Mouse (Mus musculus): Measurements from ENCODE around the gene Six6. TPM values are rescaled to one million over a fixed set of nuclear protein-coding genes. Genes with fewer than 3 reads are reported as not detected.

The Six6 gene
- polyA plus RNA-seq, 1 experiment = not detected

DNA sequence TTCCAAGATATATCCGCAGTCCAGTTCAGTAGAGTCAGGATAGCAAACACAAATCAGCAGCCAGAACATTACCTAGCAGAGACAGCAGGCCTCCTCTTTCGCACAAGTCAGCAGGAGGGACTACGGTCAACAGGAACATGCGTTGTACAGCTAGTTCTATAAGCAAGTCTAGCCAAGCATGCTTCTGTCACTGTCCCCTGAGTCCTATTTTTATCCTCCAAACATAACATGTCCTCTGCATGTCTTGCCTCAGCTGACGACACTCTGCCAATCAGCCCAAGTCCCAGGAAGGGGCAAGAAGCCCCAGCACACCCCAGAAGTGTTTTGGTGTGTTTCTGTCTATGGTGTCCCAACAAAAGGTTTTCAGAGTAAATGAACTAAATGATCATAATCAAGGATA is 14.2 kb downstream of the Six6 start:
- no peaks in the 10 kb centered on the region for H3K36me3 ChIP-seq (ENCODE audit: control insufficient read depth, insufficient read depth)
- H3K79me2 ChIP-seq (ENCODE audit: control insufficient read depth, insufficient read depth) = no peaks in the 10 kb centered on the region
- no peak overlapping the region for H3ac ChIP-seq (ENCODE audit: control insufficient read depth, insufficient read length)
- TF ChIP-seq USF1 (IDR thresholded peaks at IDR 0.05; ENCODE audit: low read depth) (no peak), TCF3 (IDR thresholded peaks at IDR 0.05; ENCODE audit: insufficient read length, low read depth) (no peak), REST (IDR thresholded peaks at IDR 0.05; ENCODE audit: insufficient read depth, insufficient read length) (no peak), POLR2AphosphoS2 (IDR thresholded peaks at IDR 0.05; ENCODE audit: insufficient read length, low read depth) (no peak), MAX (IDR thresholded peaks at IDR 0.05; ENCODE audit: low read depth) (no peak), TCF12 (IDR thresholded peaks at IDR 0.05; ENCODE audit: insufficient read depth, poor library complexity, severe bottlenecking) (no peak), MYOD1 (IDR thresholded peaks at IDR 0.05; ENCODE audit: control insufficient read depth in 1 of 3, insufficient read length in 2 of 3, low read depth in 2 of 3) (no peak), POLR2A (IDR thresholded peaks at IDR 0.05; ENCODE audit: insufficient read length, low read depth) (no peak), MYOG (IDR thresholded peaks at IDR 0.05; ENCODE audit: control insufficient read depth in 1 of 3, insufficient read depth in 1 of 3, insufficient read length in 2 of 3, low read depth in 2 of 3) (no peak), SRF (IDR thresholded peaks at IDR 0.05; ENCODE audit: control insufficient read depth, insufficient read length, low read depth) (no peak), E2F4 (IDR thresholded peaks at IDR 0.05; ENCODE audit: insufficient read depth) (no peak), CEBPB (IDR thresholded peaks at IDR 0.05; ENCODE audit: insufficient read depth, poor library complexity, severe bottlenecking) (no peak)
- no peak overlapping the region for H3K4me3 ChIP-seq
- H3K27me3 ChIP-seq (ENCODE audit: control insufficient read depth, insufficient read depth, insufficient read length) = peaks cover 42% of the 10 kb centered on the region
- no peak overlapping the region for H3K4me2 ChIP-seq (ENCODE audit: low read depth)

DNA sequence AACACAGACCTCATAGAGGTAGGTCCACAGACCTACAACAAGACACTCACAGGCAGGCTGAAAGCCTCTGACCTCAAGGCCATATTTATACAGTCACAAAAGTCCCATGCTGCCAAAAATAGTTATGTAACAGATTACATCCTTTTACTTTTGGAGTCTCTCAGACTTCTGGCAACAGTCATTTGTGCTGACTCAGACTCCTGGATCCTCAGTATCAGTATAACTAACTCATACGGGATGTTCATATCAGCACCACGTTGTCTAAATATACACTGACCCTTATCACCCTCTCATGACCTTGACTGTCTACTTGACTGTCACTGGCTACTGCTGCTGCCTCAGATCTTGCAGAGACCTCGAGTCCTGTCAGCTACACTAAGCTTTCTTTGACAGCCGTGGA is 15.2 kb downstream of the Six6 start:
- TF ChIP-seq CEBPB (IDR thresholded peaks at IDR 0.05; ENCODE audit: insufficient read depth, poor library complexity, severe bottlenecking) = no peak
- TF ChIP-seq POLR2A (IDR thresholded peaks at IDR 0.05; ENCODE audit: insufficient read length, low read depth) = no peak
- no peak for TF ChIP-seq MYOD1 (IDR thresholded peaks at IDR 0.05; ENCODE audit: control insufficient read depth in 1 of 3, insufficient read length in 2 of 3, low read depth in 2 of 3)
- TF ChIP-seq TCF12 (IDR thresholded peaks at IDR 0.05; ENCODE audit: insufficient read depth, poor library complexity, severe bottlenecking) = no peak
- TF ChIP-seq TCF3 (IDR thresholded peaks at IDR 0.05; ENCODE audit: insufficient read length, low read depth) = no peak
- no peak for TF ChIP-seq REST (IDR thresholded peaks at IDR 0.05; ENCODE audit: insufficient read depth, insufficient read length)
- TF ChIP-seq MYOG (IDR thresholded peaks at IDR 0.05; ENCODE audit: control insufficient read depth in 1 of 3, insufficient read depth in 1 of 3, insufficient read length in 2 of 3, low read depth in 2 of 3) = no peak
- TF ChIP-seq E2F4 (IDR thresholded peaks at IDR 0.05; ENCODE audit: insufficient read depth) = no peak
- no peak for TF ChIP-seq MAX (IDR thresholded peaks at IDR 0.05; ENCODE audit: low read depth)
- no peak for TF ChIP-seq POLR2AphosphoS2 (IDR thresholded peaks at IDR 0.05; ENCODE audit: insufficient read length, low read depth)
- no peak for TF ChIP-seq USF1 (IDR thresholded peaks at IDR 0.05; ENCODE audit: low read depth)
- no peak for TF ChIP-seq SRF (IDR thresholded peaks at IDR 0.05; ENCODE audit: control insufficient read depth, insufficient read length, low read depth)
- no peaks in the 10 kb centered on the region for H3K79me2 ChIP-seq (ENCODE audit: control insufficient read depth, insufficient read depth)
- H3K36me3 ChIP-seq (ENCODE audit: control insufficient read depth, insufficient read depth) = no peaks in the 10 kb centered on the region
- no peak overlapping the region for H3K4me2 ChIP-seq (ENCODE audit: low read depth)
- H3K27me3 ChIP-seq (ENCODE audit: control insufficient read depth, insufficient read depth, insufficient read length) = peaks cover 51% of the 10 kb centered on the region
- no peak overlapping the region for H3K4me3 ChIP-seq
- H3ac ChIP-seq (ENCODE audit: control insufficient read depth, insufficient read length) = no peak overlapping the region

DNA sequence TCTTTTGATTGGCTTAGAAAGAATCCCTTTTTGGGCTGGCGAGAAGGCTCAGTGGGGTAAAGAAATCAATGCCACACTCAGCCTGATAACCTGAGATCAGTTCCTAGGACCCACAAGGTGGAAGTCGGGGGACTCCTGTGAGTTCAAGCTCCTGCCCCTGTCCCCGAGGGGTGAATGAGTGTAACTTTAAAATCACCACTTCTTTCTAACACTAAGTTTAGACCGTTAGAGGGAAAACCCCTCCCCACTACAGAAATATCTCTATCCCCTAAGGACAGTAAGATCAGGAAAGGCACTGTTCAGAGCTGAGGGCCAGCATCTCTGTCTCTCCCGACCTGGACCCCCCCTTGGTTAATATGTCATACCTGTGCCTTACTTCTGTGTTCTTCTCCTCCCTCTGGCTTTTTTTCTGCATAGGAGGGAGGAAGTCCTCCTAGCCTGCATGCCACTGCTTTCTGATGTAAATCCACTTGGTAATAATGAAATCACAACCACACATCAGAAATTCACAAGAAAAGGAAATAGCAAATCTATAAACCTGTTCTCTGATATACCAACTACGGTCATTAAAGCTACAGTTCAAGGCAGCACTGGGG is 18.2 kb downstream of the Six6 start:
- Histone ChIP-seq H3K4me2 (ENCODE audit: low read depth) (peak overlapping the region; percentile 15), H3K27me3 (ENCODE audit: control insufficient read depth, insufficient read depth, insufficient read length) (peaks cover 45% of the 10 kb centered on the region), H3K79me2 (ENCODE audit: control insufficient read depth, insufficient read depth) (no peaks in the 10 kb centered on the region), H3K4me3 (no peak overlapping the region), H3K36me3 (ENCODE audit: control insufficient read depth, insufficient read depth) (no peaks in the 10 kb centered on the region), H3ac (ENCODE audit: control insufficient read depth, insufficient read length) (no peak overlapping the region)
- TF ChIP-seq SRF (IDR thresholded peaks at IDR 0.05; ENCODE audit: control insufficient read depth, insufficient read length, low read depth) (no peak), TCF3 (IDR thresholded peaks at IDR 0.05; ENCODE audit: insufficient read length, low read depth) (no peak), MYOD1 (IDR thresholded peaks at IDR 0.05; ENCODE audit: control insufficient read depth in 1 of 3, insufficient read length in 2 of 3, low read depth in 2 of 3) (no peak), TCF12 (IDR thresholded peaks at IDR 0.05; ENCODE audit: insufficient read depth, poor library complexity, severe bottlenecking) (no peak), CEBPB (IDR thresholded peaks at IDR 0.05; ENCODE audit: insufficient read depth, poor library complexity, severe bottlenecking) (no peak), REST (IDR thresholded peaks at IDR 0.05; ENCODE audit: insufficient read depth, insufficient read length) (no peak), MAX (IDR thresholded peaks at IDR 0.05; ENCODE audit: low read depth) (no peak), MYOG (IDR thresholded peaks at IDR 0.05; ENCODE audit: control insufficient read depth in 1 of 3, insufficient read depth in 1 of 3, insufficient read length in 2 of 3, low read depth in 2 of 3) (no peak), POLR2A (IDR thresholded peaks at IDR 0.05; ENCODE audit: insufficient read length, low read depth) (no peak)

DNA sequence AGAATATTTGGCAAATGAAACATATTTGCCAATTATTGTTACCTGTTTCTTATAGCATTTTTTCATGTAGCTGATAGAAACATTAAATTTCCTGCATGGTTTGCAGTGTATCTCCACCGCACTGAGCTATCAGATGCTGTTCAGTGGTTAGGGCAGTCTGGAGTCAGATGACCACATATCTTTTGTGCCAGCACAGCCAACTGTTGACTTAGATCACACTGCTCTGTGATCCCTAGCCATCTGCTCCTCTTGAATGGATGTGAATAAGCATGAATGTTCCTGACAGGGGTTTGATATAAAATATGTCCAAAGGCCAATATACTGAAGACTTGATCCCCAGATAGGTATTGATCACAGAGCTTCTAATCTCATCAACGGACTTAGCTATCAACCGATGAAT is 18.8 kb downstream of the Six6 start:
- TF ChIP-seq POLR2A (IDR thresholded peaks at IDR 0.05; ENCODE audit: insufficient read length, low read depth) = no peak
- no peak for TF ChIP-seq POLR2AphosphoS2 (IDR thresholded peaks at IDR 0.05; ENCODE audit: insufficient read length, low read depth)
- TF ChIP-seq E2F4 (IDR thresholded peaks at IDR 0.05; ENCODE audit: insufficient read depth) = no peak
- no peak for TF ChIP-seq CEBPB (IDR thresholded peaks at IDR 0.05; ENCODE audit: insufficient read depth, poor library complexity, severe bottlenecking)
- TF ChIP-seq REST (IDR thresholded peaks at IDR 0.05; ENCODE audit: insufficient read depth, insufficient read length) = no peak
- no peak for TF ChIP-seq TCF3 (IDR thresholded peaks at IDR 0.05; ENCODE audit: insufficient read length, low read depth)
- no peak for TF ChIP-seq USF1 (IDR thresholded peaks at IDR 0.05; ENCODE audit: low read depth)
- no peak for TF ChIP-seq TCF12 (IDR thresholded peaks at IDR 0.05; ENCODE audit: insufficient read depth, poor library complexity, severe bottlenecking)
- no peak for TF ChIP-seq MYOD1 (IDR thresholded peaks at IDR 0.05; ENCODE audit: control insufficient read depth in 1 of 3, insufficient read length in 2 of 3, low read depth in 2 of 3)
- TF ChIP-seq MYOG (IDR thresholded peaks at IDR 0.05; ENCODE audit: control insufficient read depth in 1 of 3, insufficient read depth in 1 of 3, insufficient read length in 2 of 3, low read depth in 2 of 3) = no peak
- TF ChIP-seq MAX (IDR thresholded peaks at IDR 0.05; ENCODE audit: low read depth) = no peak
- TF ChIP-seq SRF (IDR thresholded peaks at IDR 0.05; ENCODE audit: control insufficient read depth, insufficient read length, low read depth) = no peak
- Histone ChIP-seq H3ac (ENCODE audit: control insufficient read depth, insufficient read length) (no peak overlapping the region), H3K4me3 (no peak overlapping the region), H3K36me3 (ENCODE audit: control insufficient read depth, insufficient read depth) (no peaks in the 10 kb centered on the region), H3K27me3 (ENCODE audit: control insufficient read depth, insufficient read depth, insufficient read length) (peaks cover 45% of the 10 kb centered on the region), H3K4me2 (ENCODE audit: low read depth) (peak overlapping the region; percentile 15), H3K79me2 (ENCODE audit: control insufficient read depth, insufficient read depth) (no peaks in the 10 kb centered on the region)

All from myocyte (in vitro differentiated cells).